Mouse (Mus musculus) adrenal gland, adult 8-10 months (tissue): ENCODE data around the gene Cbr2. TPM values are rescaled to one million over a fixed set of nuclear protein-coding genes. Genes with fewer than 3 reads are reported as not detected.

Experiments
- total RNA-seq, 4 experiments: library from RNA; stranded (reverse); gene quantifications; 2 replicates each; pipeline ENCODE4 v1.2.4; 2022

Cbr2 gene
- total RNA-seq, 4 experiments from 2014 or later = 4.8 to 11.4 (median 6.5) TPM

Other genes starting within 250 kb of the Cbr2 start
- gene Mrpl12, start 247.5 kb downstream of the Cbr2 start, total RNA-seq = 10 to 100 TPM; 77.6 to 95.8 (median 90.1) TPM
- 100 to 1,000 TPM; 121 to 174 (median 163) TPM for gene Slc25a10, start 240.3 kb downstream of the Cbr2 start, total RNA-seq
- gene Gcgr, start 201.4 kb downstream of the Cbr2 start, total RNA-seq = 1 to 10 TPM in 3 of 4 experiments, under 1 TPM in 1; 0.87 to 4.0 (median 2.3) TPM
- gene Mcrip1, start 182.4 kb downstream of the Cbr2 start, total RNA-seq = 10 to 100 TPM; 62.9 to 67.8 (median 65.3) TPM
- 1 to 10 TPM in 3 of 4 experiments, under 1 TPM in 1; 0.78 to 2.8 (median 1.2) TPM for gene Ppp1r27, start 181.0 kb downstream of the Cbr2 start, total RNA-seq
- gene P4hb, start 158.9 kb downstream of the Cbr2 start, total RNA-seq = 100 to 1,000 TPM; 439 to 580 (median 550) TPM
- gene Arhgdia, start 150.5 kb downstream of the Cbr2 start, total RNA-seq = 100 to 1,000 TPM; 356 to 389 (median 365) TPM
- gene Alyref, start 133.7 kb downstream of the Cbr2 start, total RNA-seq = 100 to 1,000 TPM in 1 of 4 experiments, 10 to 100 TPM in 3; 52.1 to 102 (median 72.7) TPM
- gene Anapc11, start 133.7 kb downstream of the Cbr2 start, total RNA-seq = 100 to 1,000 TPM in 2 of 4 experiments, 10 to 100 TPM in 2; 90.3 to 112 (median 98.6) TPM
- gene Npb, start 123.6 kb downstream of the Cbr2 start, total RNA-seq = 1 to 10 TPM in 2 of 4 experiments, not detected in 2; 1.3 to 2.1 TPM
- gene Pcyt2, start 114.2 kb downstream of the Cbr2 start, total RNA-seq = 100 to 1,000 TPM; 201 to 310 (median 259) TPM
- gene Sirt7, start 106.9 kb downstream of the Cbr2 start, total RNA-seq = 10 to 100 TPM; 61.1 to 97.1 (median 75.7) TPM
- 10 to 100 TPM; 53.2 to 74.4 (median 69.7) TPM for gene Mafg, start 98.5 kb downstream of the Cbr2 start, total RNA-seq
- gene Pycr1, start 88.3 kb downstream of the Cbr2 start, total RNA-seq = 1 to 10 TPM in 3 of 4 experiments, under 1 TPM in 1; 0.73 to 2.0 (median 1.3) TPM
- 1 to 10 TPM in 1 of 4 experiments, under 1 TPM in 2, not detected in 1; 0.65 to 1.2 (median 0.81) TPM for gene Myadml2, start 84.0 kb downstream of the Cbr2 start, total RNA-seq
- gene Notum, start 70.9 kb downstream of the Cbr2 start, total RNA-seq = 1 to 10 TPM; 5.1 to 9.0 (median 7.2) TPM
- gene Aspscr1, start 59.1 kb downstream of the Cbr2 start, total RNA-seq = 100 to 1,000 TPM; 101 to 108 (median 106) TPM
- 10 to 100 TPM; 49.3 to 61.7 (median 55.7) TPM for gene Cenpx, start 18.4 kb downstream of the Cbr2 start, total RNA-seq
- 10 to 100 TPM; 26.1 to 57.9 (median 42.3) TPM for gene Lrrc45, start 18.2 kb downstream of the Cbr2 start, total RNA-seq
- 10 to 100 TPM; 11.1 to 23.9 (median 15.9) TPM for gene Rac3, start 10.6 kb downstream of the Cbr2 start, total RNA-seq
- gene Dcxr, start 4.8 kb downstream of the Cbr2 start, total RNA-seq = 100 to 1,000 TPM in 2 of 4 experiments, 10 to 100 TPM in 2; 41.6 to 142 (median 76.2) TPM
- 10 to 100 TPM in 3 of 4 experiments, 1 to 10 TPM in 1; 9.3 to 13.1 (median 11.6) TPM for gene Hmga1b, start 30.7 kb upstream of the Cbr2 start, total RNA-seq
- gene Rfng, start 52.1 kb upstream of the Cbr2 start, total RNA-seq = 10 to 100 TPM; 17.3 to 21.4 (median 20.5) TPM
- 100 to 1,000 TPM; 138 to 150 (median 147) TPM for gene Gps1, start 52.2 kb upstream of the Cbr2 start, total RNA-seq
- 10 to 100 TPM; 62.8 to 71.6 (median 70.5) TPM for gene Dus1l, start 64.3 kb upstream of the Cbr2 start, total RNA-seq
- gene Fasn, start 92.4 kb upstream of the Cbr2 start, total RNA-seq = 1,000 to 10,000 TPM in 1 of 4 experiments, 100 to 1,000 TPM in 3; 300 to 1,377 (median 701) TPM
- gene Ccdc57, start 200.8 kb upstream of the Cbr2 start, total RNA-seq = 10 to 100 TPM in 3 of 4 experiments, 1 to 10 TPM in 1; 9.9 to 24.5 (median 15.1) TPM
- 1 to 10 TPM in 3 of 4 experiments, under 1 TPM in 1; 0.55 to 1.7 (median 1.5) TPM for gene Slc16a3, start 216.4 kb upstream of the Cbr2 start, total RNA-seq